Mouse (Mus musculus) kidney, adult 8-10 months (tissue): ENCODE results near the gene Akap14.
A peak's percentile ranks its signal among the peaks of the same experiment; 100 is the strongest.
"Not testable (repeated sequence)": the region's sequence is repeated elsewhere in the genome, so short reads cannot be mapped to it uniquely, and the experiment has no call there.

Experiments
- DNase-seq, 2 experiments: peaks; one replicate each; pipeline ENCODE4 v3.0.0; 2022

Akap14 gene

GRCm38 (mm10) chrX:37168742-37169141, at the start of gene Akap14:
TSS of gene Akap14 (minus strand) at chrX:37168842.
- DNase-seq: no peak

GRCm38 (mm10) chrX:37210941-37211340, 42.3 kb upstream of the Akap14 start, which contains the start of gene Gm9:
TSS of gene Gm9 (minus strand) at chrX:37211041.
- DNase-seq: no peak

GRCm38 (mm10) chrX:37198676-37199075, 30.0 kb upstream of the Akap14 start:
- no peak for DNase-seq

GRCm38 (mm10) chrX:37191744-37192379, 23.2 kb upstream of the Akap14 start:
- DNase-seq: no peak

GRCm38 (mm10) chrX:37191105-37191743, 22.6 kb upstream of the Akap14 start, which contains the start of the genes Ndufa1 and Rnf113a1:
TSS of gene Ndufa1 (minus strand) at chrX:37191163.
TSS of gene Rnf113a1 (plus strand) at chrX:37191245.
- DNase-seq: peak; percentile 72 to 85

- DNase-seq: no peak
Measured at GRCm38 (mm10) chrX:37190755-37191104, 22.1 kb upstream of the Akap14 start.

- not testable (repeated sequence) for DNase-seq
Measured at GRCm38 (mm10) chrX:37184401-37184800, 15.8 kb upstream of the Akap14 start.

GRCm38 (mm10) chrX:37167085-37167484, 1.6 kb downstream of the Akap14 start:
- peak; percentile 23 to 26 for DNase-seq

GRCm38 (mm10) chrX:37163115-37163514, 5.5 kb downstream of the Akap14 start:
- no peak for DNase-seq

- DNase-seq: no peak
Measured at GRCm38 (mm10) chrX:37161169-37161568, 7.5 kb downstream of the Akap14 start.

- no peak for DNase-seq
Measured at GRCm38 (mm10) chrX:37157839-37158238, 10.8 kb downstream of the Akap14 start.

GRCm38 (mm10) chrX:37144954-37145353, 23.7 kb downstream of the Akap14 start:
- DNase-seq: peak in 1 of 2 experiments; percentile 19

- not testable (repeated sequence) for DNase-seq
Measured at GRCm38 (mm10) chrX:37144498-37144897, 24.1 kb downstream of the Akap14 start.

- DNase-seq: no peak
Measured at GRCm38 (mm10) chrX:37141732-37142131, 26.9 kb downstream of the Akap14 start.

- DNase-seq: peak; percentile 61 to 76
Measured at GRCm38 (mm10) chrX:37126671-37127358, 41.8 kb downstream of the Akap14 start, which contains the start of gene Nkap. TSS of gene Nkap (plus strand) at chrX:37126795.

- DNase-seq: no peak
Measured at GRCm38 (mm10) chrX:37125511-37125910, 43.1 kb downstream of the Akap14 start.

GRCm38 (mm10) chrX:37120212-37120611, 48.4 kb downstream of the Akap14 start:
- no peak for DNase-seq

GRCm38 (mm10) chrX:37119585-37119984, 49.1 kb downstream of the Akap14 start:
- DNase-seq: no peak

GRCm38 (mm10) chrX:37117085-37117484, 51.6 kb downstream of the Akap14 start:
- no peak for DNase-seq

- DNase-seq: no peak
Measured at GRCm38 (mm10) chrX:37110881-37111193, 57.8 kb downstream of the Akap14 start.

- DNase-seq: peak; percentile 93 to 97
Measured at GRCm38 (mm10) chrX:37110193-37110880, 58.3 kb downstream of the Akap14 start, which contains the start of gene Upf3b. TSS of gene Upf3b (minus strand) at chrX:37110322.

- DNase-seq: no peak
Measured at GRCm38 (mm10) chrX:37109526-37110192, 59.0 kb downstream of the Akap14 start.

GRCm38 (mm10) chrX:37103826-37104225, 64.8 kb downstream of the Akap14 start:
- no peak for DNase-seq
